Mouse (Mus musculus) liver, embryonic 12.5 days (tissue): ENCODE measurements at regions not wholly inside any gene's neighbourhood (a gene's known extent, or its start where the extent isn't known, plus 50 kb on each side); places are given as distances from the start of the nearest gene placed in this dataset.

Source experiments
- ATAC-seq: fragments of 200-750 bp; cut with Nextera tagmentation; 2 replicates; pipeline ENCODE4 v1.8.0; 2017; ENCODE audit warnings: moderate number of reproducible peaks, mild to moderate bottlenecking, moderate library complexity
- H3K27ac ChIP-seq: fragments of 300-500 bp; sonication (generic); 2 replicates; pipeline ENCODE4 v1.5.1; 2016; ENCODE audit warnings: mild to moderate bottlenecking
- H3K27me3 ChIP-seq: fragments of 300-500 bp; sonication (generic); replicated peaks from 2 replicates; pipeline ENCODE4 v1.6.1; 2016; ENCODE audit warnings: mild to moderate bottlenecking, moderate library complexity
- H3K36me3 ChIP-seq: fragments of 300-500 bp; sonication (generic); 2 replicates; pipeline ENCODE4 v1.6.1; 2016; ENCODE audit warnings: mild to moderate bottlenecking, moderate library complexity
- H3K4me1 ChIP-seq: fragments of 300-500 bp; sonication (generic); 2 replicates; pipeline ENCODE4 v1.6.1; 2016
- H3K4me2 ChIP-seq: fragments of 300-500 bp; sonication (generic); 2 replicates; pipeline ENCODE4 v1.6.1; 2016; ENCODE audit warnings: mild to moderate bottlenecking, moderate library complexity
- H3K4me3 ChIP-seq: fragments of 300-500 bp; sonication (generic); 2 replicates; pipeline ENCODE4 v1.5.1; 2016; ENCODE audit warnings: mild to moderate bottlenecking, moderate library complexity
- H3K9ac ChIP-seq: fragments of 300-500 bp; sonication (generic); 2 replicates; pipeline ENCODE4 v1.6.1; 2016; ENCODE audit warnings: mild to moderate bottlenecking, moderate library complexity
- H3K9me3 ChIP-seq: fragments of 300-500 bp; sonication (generic); replicated peaks from 2 replicates; pipeline ENCODE4 v1.6.1; 2016; ENCODE audit warnings: mild to moderate bottlenecking, moderate library complexity
- WGBS: fragments of 180-500 bp; shearing (Covaris S2); methylation state at CpG from one replicate; pipeline ENCODE4 v1.1.7; 2016; ENCODE audit not compliant: insufficient replicate concordance; 5-methylcytosine and 5-hydroxymethylcytosine counted together

- Histone ChIP-seq H3K4me2 (no peak overlapping the region), H3K9me3 (no peaks in the 10 kb centered on the region), H3K4me3 (no peak overlapping the region), H3K4me1 (no peaks in the 10 kb centered on the region), H3K9ac (no peak overlapping the region), H3K36me3 (no peaks in the 10 kb centered on the region), H3K27ac (no peak overlapping the region), H3K27me3 (no peaks in the 10 kb centered on the region)
- 58% methylated on average over 1 of the region's 1 CpGs for WGBS
- ATAC-seq = no peak
Observed at GRCm38 (mm10) chr6:111738983-111739382, 534.6 kb upstream of the Lmcd1 start.

GRCm38 (mm10) chr6:111781710-111782481 is 491.7 kb upstream of the Lmcd1 start:
- Histone ChIP-seq H3K4me1 (no peaks in the 10 kb centered on the region), H3K27ac (no peak overlapping the region), H3K9me3 (0 out of 2 replicates have a peak, but pooled peaks cover 4% of the 10 kb centered on the region), H3K9ac (no peak overlapping the region), H3K4me3 (no peak overlapping the region), H3K36me3 (no peaks in the 10 kb centered on the region), H3K27me3 (no peaks in the 10 kb centered on the region), H3K4me2 (no peak overlapping the region)
- 69% methylated on average over 5 of the region's 5 CpGs for WGBS
- ATAC-seq = no peak

GRCm38 (mm10) chr6:111808611-111809010 is 464.9 kb upstream of the Lmcd1 start:
- Histone ChIP-seq H3K4me1 (no peaks in the 10 kb centered on the region), H3K4me2 (no peak overlapping the region), H3K4me3 (no peak overlapping the region), H3K9ac (no peak overlapping the region), H3K9me3 (no peaks in the 10 kb centered on the region), H3K27me3 (no peaks in the 10 kb centered on the region), H3K36me3 (no peaks in the 10 kb centered on the region), H3K27ac (no peak overlapping the region)
- no peak for ATAC-seq

- no peaks in the 10 kb centered on the region for H3K9me3 ChIP-seq
- no peaks in the 10 kb centered on the region for H3K4me1 ChIP-seq
- ATAC-seq = no peak
- H3K4me3 ChIP-seq = no peak overlapping the region
- no peaks in the 10 kb centered on the region for H3K36me3 ChIP-seq
- no peaks in the 10 kb centered on the region for H3K27me3 ChIP-seq
- 69% methylated on average over 7 of the region's 7 CpGs for WGBS
- no peak overlapping the region for H3K4me2 ChIP-seq
- H3K27ac ChIP-seq = no peak overlapping the region
- H3K9ac ChIP-seq = no peak overlapping the region
Observed at GRCm38 (mm10) chr6:111813982-111814603, 459.5 kb upstream of the Lmcd1 start.

- Histone ChIP-seq H3K4me3 (no peak overlapping the region), H3K4me2 (no peak overlapping the region), H3K27me3 (no peaks in the 10 kb centered on the region), H3K9me3 (no peaks in the 10 kb centered on the region), H3K27ac (no peak overlapping the region), H3K4me1 (no peaks in the 10 kb centered on the region), H3K36me3 (no peaks in the 10 kb centered on the region), H3K9ac (no peak overlapping the region)
- no peak for ATAC-seq
Observed at GRCm38 (mm10) chr6:111815150-111815549, 458.4 kb upstream of the Lmcd1 start.

- no peak overlapping the region for H3K4me2 ChIP-seq
- ATAC-seq = no peak
Observed at GRCm38 (mm10) chr6:111820265-111820664, 453.3 kb upstream of the Lmcd1 start.

GRCm38 (mm10) chr6:111844321-111844835 is 429.2 kb upstream of the Lmcd1 start:
- 52% methylated on average over 6 of the region's 6 CpGs for WGBS

More at GRCm38 (mm10) chr6:111820265-111820664, 453.3 kb upstream of the Lmcd1 start:
- Histone ChIP-seq H3K4me3 (no peak overlapping the region), H3K27ac (no peak overlapping the region), H3K36me3 (no peaks in the 10 kb centered on the region), H3K27me3 (no peaks in the 10 kb centered on the region), H3K9me3 (no peaks in the 10 kb centered on the region), H3K9ac (no peak overlapping the region), H3K4me1 (no peaks in the 10 kb centered on the region)
- WGBS = 54% methylated on average over 3 of the region's 3 CpGs

GRCm38 (mm10) chr6:111866101-111866598 is 407.4 kb upstream of the Lmcd1 start:
- Histone ChIP-seq H3K4me2 (no peak overlapping the region), H3K4me3 (no peak overlapping the region), H3K9me3 (no peaks in the 10 kb centered on the region), H3K4me1 (no peaks in the 10 kb centered on the region), H3K27me3 (no peaks in the 10 kb centered on the region), H3K27ac (no peak overlapping the region), H3K9ac (no peak overlapping the region), H3K36me3 (no peaks in the 10 kb centered on the region)
- no peak for ATAC-seq
- WGBS = 41% methylated on average over 3 of the region's 3 CpGs

More at GRCm38 (mm10) chr6:111844321-111844835, 429.2 kb upstream of the Lmcd1 start:
- 0 out of 2 replicates have a peak, but pooled peaks cover 4% of the 10 kb centered on the region for H3K9me3 ChIP-seq
- H3K4me3 ChIP-seq = no peak overlapping the region
- no peaks in the 10 kb centered on the region for H3K4me1 ChIP-seq
- H3K27me3 ChIP-seq = no peaks in the 10 kb centered on the region
- H3K9ac ChIP-seq = no peak overlapping the region
- no peak overlapping the region for H3K27ac ChIP-seq
- no peaks in the 10 kb centered on the region for H3K36me3 ChIP-seq
- ATAC-seq = no peak
- H3K4me2 ChIP-seq = no peak overlapping the region

- no peaks in the 10 kb centered on the region for H3K36me3 ChIP-seq
- H3K4me1 ChIP-seq = no peaks in the 10 kb centered on the region
- ATAC-seq = no peak
- no peak overlapping the region for H3K9ac ChIP-seq
- no peak overlapping the region for H3K4me3 ChIP-seq
- no peaks in the 10 kb centered on the region for H3K9me3 ChIP-seq
- H3K27ac ChIP-seq = no peak overlapping the region
- H3K27me3 ChIP-seq = no peaks in the 10 kb centered on the region
- no peak overlapping the region for H3K4me2 ChIP-seq
- WGBS = 48% methylated on average over 1 of the region's 1 CpGs
Observed at GRCm38 (mm10) chr6:111882557-111882956, 391.0 kb upstream of the Lmcd1 start.

GRCm38 (mm10) chr6:111883946-111884345 is 389.6 kb upstream of the Lmcd1 start:
- Histone ChIP-seq H3K9me3 (no peaks in the 10 kb centered on the region), H3K9ac (no peak overlapping the region), H3K4me2 (no peak overlapping the region), H3K36me3 (no peaks in the 10 kb centered on the region), H3K4me3 (no peak overlapping the region), H3K27me3 (no peaks in the 10 kb centered on the region), H3K27ac (no peak overlapping the region), H3K4me1 (no peaks in the 10 kb centered on the region)
- WGBS = 57% methylated on average over 1 of the region's 1 CpGs
- ATAC-seq = no peak

- 37% methylated on average over 2 of the region's 2 CpGs for WGBS
- Histone ChIP-seq H3K27ac (no peak overlapping the region), H3K9me3 (no peaks in the 10 kb centered on the region)
Observed at GRCm38 (mm10) chr6:111911997-111912396, 361.6 kb upstream of the Lmcd1 start.

GRCm38 (mm10) chr6:111913771-111914405 is 359.7 kb upstream of the Lmcd1 start:
- H3K27me3 ChIP-seq = no peaks in the 10 kb centered on the region
- no peaks in the 10 kb centered on the region for H3K9me3 ChIP-seq
- H3K4me2 ChIP-seq = no peak overlapping the region
- no peak overlapping the region for H3K27ac ChIP-seq
- H3K9ac ChIP-seq = no peak overlapping the region
- no peak overlapping the region for H3K4me3 ChIP-seq
- WGBS = 73% methylated on average over 11 of the region's 11 CpGs
- H3K36me3 ChIP-seq = no peaks in the 10 kb centered on the region
- no peaks in the 10 kb centered on the region for H3K4me1 ChIP-seq
- no peak for ATAC-seq

More at GRCm38 (mm10) chr6:111911997-111912396, 361.6 kb upstream of the Lmcd1 start:
- no peaks in the 10 kb centered on the region for H3K4me1 ChIP-seq
- no peak for ATAC-seq
- no peaks in the 10 kb centered on the region for H3K36me3 ChIP-seq
- H3K4me3 ChIP-seq = no peak overlapping the region
- H3K27me3 ChIP-seq = no peaks in the 10 kb centered on the region
- no peak overlapping the region for H3K9ac ChIP-seq
- no peak overlapping the region for H3K4me2 ChIP-seq
